Mouse (Mus musculus): ENCODE results near the gene Klhl29. TPM values are rescaled to one million over a fixed set of nuclear protein-coding genes. Genes with fewer than 3 reads are reported as not detected.

Gene Klhl29
- polyA plus RNA-seq, 2 experiments = 4.9 to 14.0 TPM

- 72% methylated on average over 1 of the region's 1 CpGs for WGBS
- H3K4me2 ChIP-seq (replicated peaks; ENCODE audit: low read depth, low read length, severe bottlenecking) = no peak overlapping the region
- no peaks in the 10 kb centered on the region for H3K4me1 ChIP-seq (ENCODE audit: control insufficient read depth, insufficient read depth, low read length)
- no peaks in the 10 kb centered on the region for H3K27me3 ChIP-seq (ENCODE audit: control insufficient read depth, insufficient read depth, low read length)
- H3K36me3 ChIP-seq (ENCODE audit: control insufficient read depth, insufficient read depth, low read length) = no peaks in the 10 kb centered on the region
- H3K9me3 ChIP-seq (ENCODE audit: control insufficient read depth, low read length) = no peaks in the 10 kb centered on the region
- TF ChIP-seq POLR2A (IDR thresholded peaks at IDR 0.05; ENCODE audit: borderline replicate concordance, extremely low read depth, insufficient read depth, insufficient read length) = no peak
- DNase-seq (ENCODE audit: low spot score) (no peak), ATAC-seq (ENCODE audit: low FRiP score, low read depth) (no peak)
- H3K4me3 ChIP-seq (replicated peaks; ENCODE audit: low read length) = no peak overlapping the region
- H3K9ac ChIP-seq (ENCODE audit: low read depth, low read length, severe bottlenecking) = no peak overlapping the region
- H3K27ac ChIP-seq (replicated peaks; ENCODE audit: low read depth, low read length) = no peak overlapping the region
Observed at GRCm38 (mm10) chr12:5387112-5387511, 11.6 kb upstream of the Klhl29 start.

DNA sequence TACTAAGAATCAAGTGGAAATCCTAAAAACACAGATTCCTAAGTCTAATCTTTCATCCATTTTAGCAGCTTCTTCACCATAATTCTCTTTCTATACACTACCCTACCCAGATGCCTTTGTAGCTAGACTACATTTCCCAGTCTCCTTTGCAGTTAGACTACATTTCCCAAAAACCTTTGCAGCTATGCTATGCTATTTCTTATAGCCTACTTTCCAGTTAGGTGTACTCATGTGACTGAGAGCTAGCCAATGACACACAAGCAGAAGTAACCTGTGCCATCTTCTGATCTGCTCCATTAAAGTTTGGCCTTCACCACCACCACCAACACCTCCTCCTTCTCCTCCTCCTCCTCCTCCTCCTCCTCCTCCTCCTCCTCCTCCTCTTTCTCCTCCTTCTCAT lies 11.2 kb upstream of the Klhl29 start:
- Histone ChIP-seq H3K27me3 (ENCODE audit: control insufficient read depth, insufficient read depth, low read length) (no peaks in the 10 kb centered on the region), H3K4me1 (ENCODE audit: control insufficient read depth, insufficient read depth, low read length) (no peaks in the 10 kb centered on the region), H3K9ac (ENCODE audit: low read depth, low read length, severe bottlenecking) (no peak overlapping the region), H3K27ac (replicated peaks; ENCODE audit: low read depth, low read length) (no peak overlapping the region), H3K4me2 (replicated peaks; ENCODE audit: low read depth, low read length, severe bottlenecking) (no peak overlapping the region), H3K9me3 (ENCODE audit: control insufficient read depth, low read length) (no peaks in the 10 kb centered on the region), H3K36me3 (ENCODE audit: control insufficient read depth, insufficient read depth, low read length) (no peaks in the 10 kb centered on the region), H3K4me3 (replicated peaks; ENCODE audit: low read length) (no peak overlapping the region)
- DNase-seq (ENCODE audit: low spot score) = no peak
- ATAC-seq (ENCODE audit: low FRiP score, low read depth) = 0 out of 2 replicates have a peak, but pooled peaks have one; percentile 23
- TF ChIP-seq POLR2A (IDR thresholded peaks at IDR 0.05; ENCODE audit: borderline replicate concordance, extremely low read depth, insufficient read depth, insufficient read length) = no peak

DNA sequence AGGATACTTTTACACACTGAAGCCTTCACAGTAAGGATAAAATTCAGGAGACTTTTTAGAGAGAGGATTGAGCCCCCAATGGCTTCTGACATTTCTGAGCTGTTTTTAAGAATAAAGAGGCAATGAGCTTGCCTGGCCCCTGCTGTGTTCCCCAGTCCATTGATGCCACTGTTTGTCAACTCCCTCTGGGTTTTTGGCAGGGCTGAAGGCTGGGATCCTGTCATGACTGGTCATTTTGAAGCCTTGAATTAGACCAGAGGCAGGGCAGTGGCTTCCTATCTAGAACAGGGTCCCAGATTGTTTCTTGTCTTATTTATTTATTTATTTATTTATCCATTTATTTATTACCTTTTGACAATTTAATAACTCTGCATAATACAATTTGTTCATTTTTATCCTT lies 6.2 kb upstream of the Klhl29 start:
- ATAC-seq (ENCODE audit: low FRiP score, low read depth) (no peak), DNase-seq (ENCODE audit: low spot score) (no peak)

DNA sequence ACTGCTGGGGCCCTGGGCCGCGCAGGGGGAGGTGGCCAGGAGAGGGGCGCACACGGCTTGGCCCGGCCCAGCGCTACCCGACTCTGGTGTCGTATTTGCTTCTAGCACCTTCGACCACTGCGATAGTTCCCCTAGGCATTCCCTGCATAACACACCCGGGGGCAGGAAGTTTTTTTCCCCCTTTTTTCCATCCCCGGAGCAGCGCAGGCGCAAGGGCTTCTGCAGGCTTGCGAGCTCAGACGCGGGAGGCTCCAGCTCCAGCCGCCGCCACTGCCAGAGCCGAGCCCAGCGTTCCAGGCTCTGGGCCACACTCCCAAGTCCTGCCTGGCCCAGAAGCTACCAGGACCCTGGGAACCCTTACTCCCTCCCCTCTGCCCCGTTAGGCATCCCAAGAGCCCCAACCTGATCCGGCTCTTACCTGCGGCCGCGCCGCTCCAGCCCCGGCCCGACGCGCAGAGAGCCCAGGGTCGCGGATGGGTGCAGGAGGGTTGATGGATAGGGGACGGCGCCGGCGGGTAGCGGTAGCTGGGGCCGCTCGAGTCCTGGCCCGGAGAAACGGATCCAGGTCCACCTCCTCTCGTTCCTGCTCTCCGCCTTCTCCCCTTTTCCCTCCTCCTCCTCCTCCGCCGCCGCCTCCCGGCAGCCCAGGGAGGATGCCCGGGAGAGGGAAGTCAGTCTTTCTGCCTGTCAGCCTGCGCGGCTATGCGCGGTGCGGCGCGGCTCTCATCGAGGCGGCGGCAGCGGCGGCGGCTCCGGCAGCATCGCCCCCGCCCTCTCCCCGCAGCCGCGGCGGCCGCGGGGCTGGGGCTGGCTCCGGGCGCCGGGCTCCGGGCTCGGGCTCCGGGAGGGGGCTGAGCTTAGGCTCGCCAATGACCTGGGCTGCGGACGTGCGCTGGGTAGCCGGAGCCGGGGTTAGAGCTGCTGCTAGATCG lies 532 bp downstream of the Klhl29 start:
- Histone ChIP-seq H3K4me3 (replicated peaks; ENCODE audit: low read length) (peak overlapping the region; percentile 86), H3K27me3 (ENCODE audit: control insufficient read depth, insufficient read depth, low read length) (no peaks in the 10 kb centered on the region), H3K9ac (ENCODE audit: low read depth, low read length, severe bottlenecking) (peak overlapping the region; percentile 61), H3K4me1 (ENCODE audit: control insufficient read depth, insufficient read depth, low read length) (peaks cover 21% of the 10 kb centered on the region), H3K9me3 (ENCODE audit: control insufficient read depth, low read length) (no peaks in the 10 kb centered on the region), H3K4me2 (replicated peaks; ENCODE audit: low read depth, low read length, severe bottlenecking) (peak overlapping the region; percentile 96), H3K27ac (replicated peaks; ENCODE audit: low read depth, low read length) (peak overlapping the region; percentile 76), H3K36me3 (ENCODE audit: control insufficient read depth, insufficient read depth, low read length) (no peaks in the 10 kb centered on the region)
- TF ChIP-seq POLR2A (IDR thresholded peaks at IDR 0.05; ENCODE audit: borderline replicate concordance, extremely low read depth, insufficient read depth, insufficient read length) = no peak
- ATAC-seq (ENCODE audit: low FRiP score, low read depth) (peak; percentile 38), DNase-seq (ENCODE audit: low spot score) (peak; percentile 16)
- WGBS = under 1% methylated on average over 60 of the region's 84 CpGs

More for the DNA sequence above, 6.2 kb upstream of the Klhl29 start:
- Histone ChIP-seq H3K4me1 (ENCODE audit: control insufficient read depth, insufficient read depth, low read length) (peaks cover 8% of the 10 kb centered on the region), H3K9me3 (ENCODE audit: control insufficient read depth, low read length) (no peaks in the 10 kb centered on the region), H3K27ac (replicated peaks; ENCODE audit: low read depth, low read length) (no peak overlapping the region), H3K4me2 (replicated peaks; ENCODE audit: low read depth, low read length, severe bottlenecking) (no peak overlapping the region), H3K4me3 (replicated peaks; ENCODE audit: low read length) (no peak overlapping the region), H3K36me3 (ENCODE audit: control insufficient read depth, insufficient read depth, low read length) (no peaks in the 10 kb centered on the region), H3K27me3 (ENCODE audit: control insufficient read depth, insufficient read depth, low read length) (no peaks in the 10 kb centered on the region), H3K9ac (ENCODE audit: low read depth, low read length, severe bottlenecking) (no peak overlapping the region)
- no peak for TF ChIP-seq POLR2A (IDR thresholded peaks at IDR 0.05; ENCODE audit: borderline replicate concordance, extremely low read depth, insufficient read depth, insufficient read length)

DNA sequence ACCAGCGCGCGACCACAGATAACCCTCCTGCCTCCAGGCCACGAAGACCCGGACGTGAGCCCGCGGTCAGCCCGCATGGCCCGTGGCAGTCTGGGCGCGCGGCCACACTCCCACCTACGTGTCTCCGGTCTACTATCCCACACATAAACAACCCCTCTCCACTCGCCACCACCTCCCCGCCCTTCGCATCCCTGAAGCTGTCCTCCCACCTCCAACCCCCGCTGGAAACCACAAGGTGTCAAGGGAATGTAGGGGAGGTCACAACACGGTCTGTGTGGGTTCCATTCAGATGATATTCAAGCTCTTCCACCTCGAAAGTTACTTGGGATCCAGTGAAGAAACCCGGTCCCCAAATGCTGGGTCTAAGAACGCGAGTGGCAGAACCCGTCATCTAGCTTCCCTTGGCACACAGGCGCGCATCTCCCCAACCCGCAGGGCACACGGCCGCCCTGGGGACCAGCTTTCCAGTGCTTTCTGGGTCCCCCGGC lies 1.2 kb downstream of the Klhl29 start:
- Histone ChIP-seq H3K27ac (replicated peaks; ENCODE audit: low read depth, low read length) (peak overlapping the region; percentile 76; the same call in 1 of the 2 replicates), H3K4me1 (ENCODE audit: control insufficient read depth, insufficient read depth, low read length) (peaks cover 21% of the 10 kb centered on the region), H3K36me3 (ENCODE audit: control insufficient read depth, insufficient read depth, low read length) (no peaks in the 10 kb centered on the region), H3K4me2 (replicated peaks; ENCODE audit: low read depth, low read length, severe bottlenecking) (peak overlapping the region; percentile 96), H3K9me3 (ENCODE audit: control insufficient read depth, low read length) (no peaks in the 10 kb centered on the region), H3K9ac (ENCODE audit: low read depth, low read length, severe bottlenecking) (peak overlapping the region; percentile 61), H3K4me3 (replicated peaks; ENCODE audit: low read length) (peak overlapping the region; percentile 86), H3K27me3 (ENCODE audit: control insufficient read depth, insufficient read depth, low read length) (no peaks in the 10 kb centered on the region)
- TF ChIP-seq POLR2A (IDR thresholded peaks at IDR 0.05; ENCODE audit: borderline replicate concordance, extremely low read depth, insufficient read depth, insufficient read length) = no peak
- ATAC-seq (ENCODE audit: low FRiP score, low read depth) = no peak
- WGBS = 2% methylated on average over 31 of the region's 31 CpGs
- peak; percentile 8 for DNase-seq (ENCODE audit: low spot score)

Data from limb, embryonic 14.5 days (tissue).